Mouse (Mus musculus) CH12.LX (cell line): ENCODE results near the gene Lsg1. TPM values are rescaled to one million over a fixed set of nuclear protein-coding genes. Genes with fewer than 3 reads are reported as not detected.
A peak's percentile ranks its signal among the peaks of the same experiment; 100 is the strongest.

ENCODE experiments used
- DNase-seq: peaks from one replicate; pipeline ENCODE4 v3.0.0-alpha.2; 2013; ENCODE audit errors: extremely low read depth
- H3K27ac ChIP-seq: 2 replicates; pipeline ENCODE4 v1.5.1; 2012; ENCODE audit warnings: low read depth, mild to moderate bottlenecking, control low read depth, moderate library complexity; ENCODE audit not compliant: insufficient read depth
- H3K27me3 ChIP-seq: replicated peaks from 2 replicates; pipeline ENCODE3; 2012; ENCODE audit warnings: inconsistent platforms
- H3K36me3 ChIP-seq, 2 experiments: replicated peaks in 1 of 2; 2 replicates each; pipeline versions ENCODE3 to v1.6.1; 2012; ENCODE audit warnings: inconsistent platforms in 1 of 2, low read length in 1 of 2, mild to moderate bottlenecking in 1 of 2, mixed read lengths in 1 of 2, moderate library complexity in 1 of 2; ENCODE audit not compliant: control insufficient read depth in 1 of 2, insufficient read depth in 1 of 2
- H3K4me1 ChIP-seq, 2 experiments: 2 replicates each; pipeline ENCODE4 v1.6.1; 2012; ENCODE audit warnings: inconsistent platforms in 1 of 2, moderate library complexity in 1 of 2; ENCODE audit not compliant: insufficient read depth in 2 of 2, control insufficient read depth in 1 of 2
- H3K4me2 ChIP-seq: 2 replicates; pipeline ENCODE4 v1.6.1; 2012; ENCODE audit warnings: low read depth, mild to moderate bottlenecking, control low read depth; ENCODE audit not compliant: poor library complexity, insufficient read depth, severe bottlenecking
- H3K4me3 ChIP-seq, 3 experiments: fragments of 150-350 bp in 1 of 3; sonication (generic) in 1 of 3; replicated peaks in 1 of 3; 2 replicates each; pipeline versions ENCODE3 to v1.5.1; 2011 to 2012; ENCODE audit warnings: low read depth in 2 of 3, low read length in 2 of 3, mild to moderate bottlenecking in 2 of 3, moderate library complexity in 2 of 3, control low read depth in 1 of 3, improper control_type of control experiment in 1 of 3, inconsistent platforms in 1 of 3, mixed read lengths in 1 of 3; ENCODE audit not compliant: poor library complexity in 1 of 3
- H3K79me2 ChIP-seq: replicated peaks from 2 replicates; pipeline ENCODE4 v1.6.1; 2012; ENCODE audit warnings: mild to moderate bottlenecking, moderate library complexity; ENCODE audit not compliant: control insufficient read depth, poor library complexity, insufficient read depth, severe bottlenecking; ENCODE audit errors: extremely low read depth
- H3K9ac ChIP-seq: 2 replicates; pipeline ENCODE4 v1.6.1; 2012; ENCODE audit warnings: low read depth, mild to moderate bottlenecking, control low read depth, moderate library complexity; ENCODE audit not compliant: insufficient read depth
- H3K9me3 ChIP-seq: replicated peaks from 2 replicates; pipeline ENCODE3; 2012; ENCODE audit warnings: low read length, inconsistent platforms, mixed read lengths
- CTCF ChIP-seq, 2 experiments: IDR thresholded peaks in 1 of 2; conservative IDR thresholded peaks in 1 of 2; 2 replicates each; pipeline ENCODE4 v1.5.1; 2011 to 2012; ENCODE audit warnings: low read depth in 2 of 2, low read length in 2 of 2, improper control_type of control experiment in 1 of 2, inconsistent platforms in 1 of 2, mild to moderate bottlenecking in 1 of 2, moderate library complexity in 1 of 2
- GABPA ChIP-seq: IDR thresholded peaks from 2 replicates; pipeline ENCODE4 v1.6.1; 2012; ENCODE audit warnings: low read depth, low read length, improper control_type of control experiment, inconsistent platforms; ENCODE audit not compliant: insufficient replicate concordance
- IRF4 ChIP-seq: IDR thresholded peaks from 2 replicates; pipeline ENCODE4 v1.6.1; 2014; ENCODE audit warnings: low read depth, mild to moderate bottlenecking, inconsistent platforms, low read length, improper control_type of control experiment
- JUN ChIP-seq: IDR thresholded peaks from 2 replicates; pipeline ENCODE4 v1.6.1; 2011; ENCODE audit warnings: low read depth, mild to moderate bottlenecking, low read length, improper control_type of control experiment, moderate library complexity; ENCODE audit not compliant: insufficient read depth
- JUND ChIP-seq: conservative IDR thresholded peaks from 2 replicates; pipeline ENCODE4 v1.6.1; 2011; ENCODE audit warnings: low read depth, low read length, improper control_type of control experiment
- MAFK ChIP-seq: IDR thresholded peaks from 2 replicates; pipeline ENCODE4 v1.6.1; 2011; ENCODE audit warnings: low read length, improper control_type of control experiment; ENCODE audit not compliant: insufficient replicate concordance
- MXI1 ChIP-seq: IDR thresholded peaks from 2 replicates; pipeline ENCODE4 v1.6.1; 2011; ENCODE audit warnings: mild to moderate bottlenecking, low read depth, low read length, improper control_type of control experiment
- MYC ChIP-seq: IDR thresholded peaks from 2 replicates; pipeline ENCODE4 v1.6.1; 2011; ENCODE audit warnings: low read depth, mild to moderate bottlenecking, improper control_type of control experiment, low read length
- PAX5 ChIP-seq: IDR thresholded peaks from 2 replicates; pipeline ENCODE4 v1.6.1; 2012; ENCODE audit warnings: low read length, inconsistent platforms, mixed read lengths
- POLR2A ChIP-seq: IDR thresholded peaks from 2 replicates; pipeline ENCODE4 v1.6.1; 2011; ENCODE audit warnings: low read depth, mild to moderate bottlenecking, improper control_type of control experiment, low read length
- RAD21 ChIP-seq: IDR thresholded peaks from 2 replicates; pipeline ENCODE4 v1.6.1; 2011; ENCODE audit warnings: low read depth, mild to moderate bottlenecking, low read length, improper control_type of control experiment, moderate library complexity
- RCOR1 ChIP-seq: conservative IDR thresholded peaks from 2 replicates; pipeline ENCODE4 v1.6.1; 2012; ENCODE audit warnings: low read depth, mild to moderate bottlenecking, inconsistent platforms, low read length, improper control_type of control experiment
- SIN3A ChIP-seq: IDR thresholded peaks from 2 replicates; pipeline ENCODE4 v1.6.1; 2012; ENCODE audit warnings: low read length, improper control_type of control experiment, inconsistent platforms
- SMC3 ChIP-seq: IDR thresholded peaks from 2 replicates; pipeline ENCODE4 v1.6.1; 2011; ENCODE audit warnings: low read depth, low read length, improper control_type of control experiment
- TBP ChIP-seq: conservative IDR thresholded peaks from 2 replicates; pipeline ENCODE4 v1.6.1; 2011; ENCODE audit warnings: low read depth, low read length, improper control_type of control experiment
- UBTF ChIP-seq: IDR thresholded peaks from 2 replicates; pipeline ENCODE4 v1.6.1; 2012; ENCODE audit warnings: low read depth, mild to moderate bottlenecking, inconsistent platforms, low read length, improper control_type of control experiment, moderate library complexity
- USF1 ChIP-seq: IDR thresholded peaks from 2 replicates; pipeline ENCODE4 v1.6.1; 2014; ENCODE audit warnings: low read depth, mild to moderate bottlenecking, inconsistent platforms, low read length, improper control_type of control experiment
- ZC3H11A ChIP-seq: IDR thresholded peaks from 2 replicates; pipeline ENCODE4 v1.6.1; 2012; ENCODE audit warnings: low read depth, mild to moderate bottlenecking, inconsistent platforms, low read length, improper control_type of control experiment
- ZMIZ1 ChIP-seq: IDR thresholded peaks from 2 replicates; pipeline ENCODE4 v1.6.1; 2012; ENCODE audit warnings: low read depth, mild to moderate bottlenecking, inconsistent platforms, low read length, improper control_type of control experiment
- ZNF384 ChIP-seq: IDR thresholded peaks from 2 replicates; pipeline ENCODE4 v1.6.1; 2012; ENCODE audit warnings: low read depth, low read length, improper control_type of control experiment, inconsistent platforms
- dilution Hi-C: fragments of 300-500 bp; cut with MboI; formaldehyde crosslinking; loops from 2 replicates; pipeline ENCODE4 v1.14.3; 2020; ENCODE audit warnings: low sequenced_read_pairs; ENCODE audit not compliant: extremely low pct_unique_long_range_greater_than_20kb, extremely low pct_ligation_motif_present
- in situ Hi-C: fragments of 300-500 bp; cut with MboI; formaldehyde crosslinking; loops from 3 replicates; pipeline ENCODE4 v1.14.3; 2019; ENCODE audit warnings: low sequenced_read_pairs, low pct_ligation_motif_present, low pct_unique_long_range_greater_than_20kb, mixed read lengths
- polyA plus RNA-seq: library from polyadenylated mRNA; unstranded; fragments of >175 nt; gene quantifications from 2 replicates; pipeline ENCODE4 v1.2.1, GENCODE M21; 2012; ENCODE audit warnings: low read depth; ENCODE audit not compliant: insufficient read length
- total RNA-seq, 2 experiments: library from RNA; depleted of rRNA; stranded (reverse); fragments of 300-350 nt in 1 of 2; fragments of >200 nt in 1 of 2; gene quantifications; 2 replicates each; pipeline ENCODE4 v1.2.3; 2012 to 2014

The Lsg1 gene
- total and polyA plus RNA-seq, 3 experiments = 58.4 to 189 (median 94.7) TPM

DNA sequence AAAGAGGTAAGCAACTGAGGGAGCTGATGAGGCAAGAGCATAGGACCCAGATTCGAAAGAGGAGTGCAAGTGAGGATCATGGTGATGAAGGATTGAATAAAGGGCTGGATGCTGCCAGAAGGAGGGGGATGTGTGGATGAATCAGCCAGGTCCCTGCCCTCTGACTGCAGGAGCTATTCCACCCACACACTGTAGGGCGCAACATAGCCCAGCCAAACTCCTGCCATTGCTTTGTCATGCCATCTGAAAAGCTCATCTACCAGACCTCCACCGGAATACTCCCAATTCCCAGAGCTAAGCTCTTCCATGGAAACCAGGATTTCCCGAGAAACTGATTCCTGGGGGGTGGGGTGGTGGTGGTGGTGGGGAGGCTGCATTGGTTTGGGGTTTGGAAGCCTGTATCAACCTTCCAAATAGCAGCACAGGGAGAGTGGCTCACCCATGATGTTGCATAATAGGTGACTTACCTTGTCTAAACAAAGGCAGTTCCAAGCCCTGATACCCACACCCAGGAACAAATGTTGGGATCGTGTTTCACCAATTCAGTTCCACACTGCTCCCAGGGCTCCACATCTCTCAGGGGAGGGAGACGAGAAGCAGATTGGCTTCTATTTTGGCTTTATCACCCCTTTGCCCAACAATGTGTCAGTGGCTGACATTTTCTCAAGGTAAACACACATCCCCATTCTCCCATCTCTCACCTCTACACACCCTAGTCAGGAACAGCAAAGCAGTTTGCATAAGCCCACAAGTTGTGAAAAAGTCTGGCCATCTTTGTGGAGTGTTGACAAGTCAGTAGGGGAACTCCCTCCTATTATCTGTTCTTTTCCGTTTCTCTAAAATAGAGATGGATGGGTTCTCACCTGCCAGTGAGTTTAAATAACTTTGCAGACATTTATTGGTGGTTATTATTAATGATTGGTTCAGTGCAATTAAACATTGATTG is 3.1 kb upstream of the Lsg1 start (continued):
- TF ChIP-seq MXI1 (0 out of 2 replicates have a peak, but pooled peaks have one; percentile 18), SIN3A (0 out of 2 replicates have a peak, but pooled peaks have one; percentile 34), IRF4 (peak; percentile 63; the same call in 1 of the 2 replicates)

DNA sequence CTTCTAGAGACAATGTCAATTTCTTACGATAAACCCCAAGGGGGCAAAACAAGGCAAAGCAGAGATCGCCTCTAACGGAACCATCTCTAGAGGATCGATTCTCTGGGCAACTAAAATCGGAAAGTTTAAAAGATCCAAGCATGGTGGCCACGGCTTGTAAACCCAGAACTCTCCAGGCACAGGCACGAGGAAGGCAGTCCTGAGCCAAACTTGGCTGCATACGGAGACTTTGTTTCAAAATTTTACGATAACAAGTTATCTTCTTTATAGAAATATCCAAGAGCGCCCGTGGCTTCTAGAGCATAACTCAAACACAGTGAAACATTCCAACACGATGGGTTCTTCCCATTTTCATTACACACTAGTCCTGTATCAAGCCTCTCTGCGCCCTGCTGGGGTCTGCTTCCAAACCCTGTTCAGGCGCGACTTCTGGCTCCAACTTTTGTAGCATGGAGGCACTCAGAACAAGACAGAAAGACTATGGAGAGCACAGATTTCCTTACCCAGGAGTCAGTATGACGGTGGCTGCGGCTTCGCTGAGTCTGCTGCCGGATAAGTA is 378 bp downstream of the Lsg1 start:
- Histone ChIP-seq H3K4me2 (peak overlapping the region; percentile 93), H3K27me3 (no peaks in the 10 kb centered on the region), H3K4me1 (peaks cover 6 to 54% of the 10 kb centered on the region in 2 experiments), H3K27ac (peak overlapping the region; percentile 15; the same call in 1 of the 2 replicates), H3K9ac (peak overlapping the region; percentile 93), H3K36me3 (peaks cover 32 to 40% of the 10 kb centered on the region in 2 experiments), H3K79me2 (peaks cover 42% of the 10 kb centered on the region), H3K4me3 (peak overlapping the region; percentile 76 to 99 (median 93)), H3K9me3 (no peaks in the 10 kb centered on the region)
- TF ChIP-seq ZNF384 = no peak
- TF ChIP-seq TBP = no peak
- TF ChIP-seq GABPA = no peak
- no peak for TF ChIP-seq ZC3H11A
- TF ChIP-seq RCOR1 = no peak
- no peak for TF ChIP-seq MAFK
- no peak for TF ChIP-seq RAD21
- no peak for TF ChIP-seq SMC3
- TF ChIP-seq ZMIZ1 = no peak
- TF ChIP-seq JUN = no peak
- no peak for TF ChIP-seq CTCF (conservative IDR thresholded peaks at IDR 0.05 in 1 of 2, IDR thresholded peaks at IDR 0.05 in 1 of 2; ENCODE audit: low read depth in 2 of 2, low read length in 2 of 2)
- TF ChIP-seq UBTF = no peak
- TF ChIP-seq PAX5 = no peak
- TF ChIP-seq POLR2A = no peak
- TF ChIP-seq USF1 = no peak
- TF ChIP-seq JUND = no peak
- TF ChIP-seq MYC = no peak
- in situ Hi-C loops (no loop called here), dilution Hi-C loops (no loop called here)
- DNase-seq = no peak
